Mouse (Mus musculus): ENCODE data around the gene Wdr83. TPM values are rescaled to one million over a fixed set of nuclear protein-coding genes. Genes with fewer than 3 reads are reported as not detected.
A peak's percentile ranks its signal among the peaks of the same experiment; 100 is the strongest.

The Wdr83 gene
- polyA plus RNA-seq, 1 experiment: 58.2 TPM

DNA sequence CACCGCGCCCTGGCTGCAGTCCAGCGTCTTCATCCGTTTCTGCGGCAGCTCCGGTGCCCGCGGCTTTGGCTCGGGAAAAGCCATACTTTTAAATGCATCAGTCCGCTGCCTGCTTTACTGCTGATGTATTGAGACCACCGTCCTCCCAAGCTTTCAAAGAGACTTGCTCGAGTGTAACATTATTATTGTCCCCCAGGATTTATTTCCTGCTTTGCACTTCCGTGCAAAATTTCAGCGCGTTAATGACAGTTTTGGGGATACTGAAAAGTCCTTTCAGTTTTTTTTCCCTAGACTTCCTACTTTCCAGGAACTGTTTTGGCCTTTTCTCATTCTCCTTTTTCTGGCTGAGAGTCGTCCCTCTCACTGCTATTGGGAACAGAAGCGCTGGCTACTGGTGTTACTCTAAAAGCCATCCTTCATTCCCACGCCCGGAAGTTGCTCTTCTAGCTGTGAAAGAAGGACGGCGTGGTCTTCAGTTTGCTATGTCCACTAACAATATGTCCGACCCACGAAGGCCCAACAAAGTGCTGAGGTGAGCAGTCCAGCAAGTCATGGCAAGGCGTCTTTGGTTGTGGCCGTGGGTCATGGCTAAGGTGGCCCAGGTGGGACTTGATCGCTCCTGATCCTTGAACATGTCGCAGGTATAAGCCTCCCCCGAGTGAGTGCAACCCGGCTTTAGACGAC, 432 bp downstream of the Wdr83 start, which contains the start of gene Wdr83os:
Gene Wdr83os (plus strand): TSS at position 209 of the 684 bp plus-strand sequence.
- peak in 1 of 2 experiments; percentile 71 for DNase-seq (ENCODE audit: extremely low spot score in 1 of 2, low spot score in 1 of 2)

DNA sequence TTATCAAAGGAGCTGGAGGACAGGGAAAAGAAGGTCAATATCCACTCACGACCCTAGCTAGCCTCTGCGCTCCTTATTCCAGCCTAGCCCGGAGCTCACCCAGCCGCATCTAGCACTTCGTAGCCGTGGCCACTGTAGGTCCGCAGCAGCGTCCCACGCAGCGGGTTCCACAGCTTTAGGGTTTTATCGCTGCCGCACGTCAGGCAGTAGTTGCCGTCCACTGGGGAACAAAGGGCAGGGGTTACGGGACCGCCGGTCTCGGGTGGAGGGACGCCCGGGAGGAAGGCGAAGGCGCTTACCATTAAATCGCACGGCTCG, 933 bp downstream of the Wdr83 start:
- DNase-seq (ENCODE audit: extremely low spot score in 1 of 2, low spot score in 1 of 2): no peak

DNA sequence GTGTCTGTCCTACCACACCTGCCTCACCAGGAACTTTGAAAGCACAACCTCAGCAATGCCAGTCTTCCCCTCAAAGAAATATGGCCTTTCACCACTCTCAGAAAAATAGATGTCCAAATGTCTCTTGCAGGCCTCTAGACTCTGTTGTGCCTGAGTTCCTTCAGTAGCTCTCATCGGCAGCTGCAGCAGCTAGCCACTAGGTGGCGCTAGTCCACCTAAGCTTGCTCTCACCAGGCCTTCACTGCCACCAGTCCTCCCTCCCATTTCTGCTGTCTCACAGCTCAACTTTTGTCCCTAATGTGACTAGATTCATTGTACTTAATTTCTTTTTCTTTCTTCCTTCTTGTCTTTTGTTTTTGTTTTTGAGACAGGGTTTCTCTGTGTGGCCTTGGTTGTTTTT, 4.1 kb downstream of the Wdr83 start:
- peak; percentile 75 to 88 for DNase-seq (ENCODE audit: extremely low spot score in 1 of 2, low spot score in 1 of 2)

DNA sequence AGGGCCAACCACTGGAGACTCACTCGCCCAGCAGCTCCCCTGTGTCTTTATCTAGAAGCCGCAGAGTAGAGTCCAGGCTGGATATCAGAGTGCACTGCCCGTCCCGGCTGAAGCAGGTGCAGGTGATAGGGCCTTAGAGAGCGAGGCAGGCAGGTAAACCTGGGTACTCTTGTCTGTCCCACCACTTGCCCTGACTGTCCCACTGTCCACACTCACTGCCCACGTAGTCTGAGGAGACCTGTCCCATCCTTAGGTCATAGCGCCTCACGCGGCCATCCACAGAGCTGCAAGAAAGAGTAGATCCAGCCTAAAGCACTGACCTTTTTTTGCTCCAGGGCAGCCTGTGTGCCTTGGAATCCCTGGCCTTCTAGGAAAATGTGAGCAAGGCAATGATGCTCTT, 5.1 kb downstream of the Wdr83 start:
- no peak for DNase-seq (ENCODE audit: extremely low spot score in 1 of 2, low spot score in 1 of 2)

DNA sequence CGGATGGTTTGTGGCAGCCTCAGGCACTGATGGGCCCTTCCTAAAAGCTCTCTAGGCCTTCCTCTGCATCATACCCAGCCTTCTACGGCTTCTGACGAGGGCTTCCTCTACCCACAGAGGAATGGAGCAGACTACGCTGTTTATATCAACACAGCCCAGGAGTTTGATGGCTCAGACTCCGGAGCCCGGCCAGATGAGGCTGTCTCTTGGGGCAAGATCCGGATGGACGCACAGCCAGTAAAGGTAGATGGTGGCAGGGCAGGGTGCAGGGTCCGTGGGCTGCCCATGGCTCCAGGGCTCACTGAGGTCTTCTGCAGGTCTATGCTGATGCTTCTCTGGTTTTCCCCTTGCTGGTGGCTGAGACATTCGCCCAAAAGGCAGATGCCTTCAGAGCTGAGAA, 6.5 kb downstream of the Wdr83 start:
- DNase-seq (ENCODE audit: extremely low spot score in 1 of 2, low spot score in 1 of 2): no peak

DNA sequence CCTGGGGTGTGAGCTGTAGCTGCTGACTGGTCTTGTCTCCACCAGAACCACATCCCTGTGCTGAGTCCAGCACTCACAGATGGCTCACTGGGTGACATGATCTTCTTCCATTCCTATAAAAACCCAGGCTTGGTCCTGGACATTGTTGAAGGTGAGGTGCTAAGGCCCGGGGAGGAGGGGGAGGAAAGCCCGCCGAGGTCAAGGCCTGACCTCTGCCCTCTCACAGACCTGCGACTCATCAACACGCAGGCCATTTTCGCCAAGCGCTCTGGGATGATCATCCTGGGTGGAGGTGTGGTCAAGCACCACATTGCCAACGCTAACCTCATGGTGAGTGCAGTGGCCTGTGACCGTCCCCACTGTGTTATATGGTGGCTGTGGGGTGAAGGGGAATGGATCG, 6.9 kb downstream of the Wdr83 start:
- no peak for DNase-seq (ENCODE audit: extremely low spot score in 1 of 2, low spot score in 1 of 2)

DNA sequence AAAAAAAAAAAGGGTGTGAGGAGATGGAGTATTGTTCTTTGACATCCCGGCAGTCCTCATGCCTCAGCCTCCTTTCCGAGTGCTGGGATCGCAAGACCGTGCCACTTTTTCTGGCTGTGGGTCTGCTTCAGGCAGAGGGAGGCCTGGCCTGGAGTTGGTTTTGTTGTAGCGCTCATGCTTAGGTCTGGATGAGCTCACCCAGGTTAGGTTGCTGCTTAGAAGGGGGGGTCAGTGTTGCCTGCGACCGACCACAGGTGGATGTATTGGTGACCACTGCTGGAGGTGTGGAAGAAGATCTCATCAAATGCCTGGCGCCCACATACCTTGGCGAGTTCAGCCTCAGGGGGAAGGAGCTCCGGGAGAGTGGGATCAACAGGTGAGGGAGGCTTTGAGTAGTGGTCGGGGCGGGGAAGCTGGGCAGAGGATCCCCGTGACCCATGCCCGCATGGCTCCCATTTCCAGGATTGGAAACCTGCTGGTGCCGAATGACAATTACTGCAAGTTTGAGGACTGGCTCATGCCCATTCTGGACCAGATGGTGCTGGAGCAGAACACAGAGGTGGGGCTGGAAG, 8.0 kb downstream of the Wdr83 start:
- DNase-seq (ENCODE audit: extremely low spot score in 1 of 2, low spot score in 1 of 2): no peak

DNA sequence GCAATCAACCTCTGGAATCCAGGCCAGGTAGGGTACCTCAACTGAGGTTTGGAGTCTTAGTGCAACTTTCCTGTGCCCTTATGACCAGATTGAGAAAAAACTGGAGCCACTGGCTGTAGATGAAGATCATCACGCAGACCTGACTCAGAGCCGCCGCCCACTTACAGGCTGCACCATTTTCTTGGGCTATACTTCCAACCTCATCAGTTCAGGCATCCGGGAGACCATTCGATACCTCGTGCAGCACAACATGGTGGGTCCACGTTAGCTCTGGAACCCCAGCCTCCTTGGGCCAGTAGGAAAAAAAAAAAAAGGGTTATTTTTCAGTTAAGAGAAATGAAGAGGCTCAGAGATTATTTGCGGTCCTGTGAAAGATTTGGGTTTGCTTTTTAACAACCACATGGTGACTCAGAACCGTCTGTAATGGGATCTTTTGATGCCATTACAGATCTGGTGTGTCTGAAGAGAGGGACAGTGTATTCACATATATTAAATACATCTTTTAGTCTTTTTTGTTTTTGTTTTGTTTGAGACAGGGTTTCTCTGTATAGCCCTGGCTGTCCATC, 8.7 kb downstream of the Wdr83 start:
- DNase-seq (ENCODE audit: extremely low spot score in 1 of 2, low spot score in 1 of 2): peak in 1 of 2 experiments; percentile 40

DNA sequence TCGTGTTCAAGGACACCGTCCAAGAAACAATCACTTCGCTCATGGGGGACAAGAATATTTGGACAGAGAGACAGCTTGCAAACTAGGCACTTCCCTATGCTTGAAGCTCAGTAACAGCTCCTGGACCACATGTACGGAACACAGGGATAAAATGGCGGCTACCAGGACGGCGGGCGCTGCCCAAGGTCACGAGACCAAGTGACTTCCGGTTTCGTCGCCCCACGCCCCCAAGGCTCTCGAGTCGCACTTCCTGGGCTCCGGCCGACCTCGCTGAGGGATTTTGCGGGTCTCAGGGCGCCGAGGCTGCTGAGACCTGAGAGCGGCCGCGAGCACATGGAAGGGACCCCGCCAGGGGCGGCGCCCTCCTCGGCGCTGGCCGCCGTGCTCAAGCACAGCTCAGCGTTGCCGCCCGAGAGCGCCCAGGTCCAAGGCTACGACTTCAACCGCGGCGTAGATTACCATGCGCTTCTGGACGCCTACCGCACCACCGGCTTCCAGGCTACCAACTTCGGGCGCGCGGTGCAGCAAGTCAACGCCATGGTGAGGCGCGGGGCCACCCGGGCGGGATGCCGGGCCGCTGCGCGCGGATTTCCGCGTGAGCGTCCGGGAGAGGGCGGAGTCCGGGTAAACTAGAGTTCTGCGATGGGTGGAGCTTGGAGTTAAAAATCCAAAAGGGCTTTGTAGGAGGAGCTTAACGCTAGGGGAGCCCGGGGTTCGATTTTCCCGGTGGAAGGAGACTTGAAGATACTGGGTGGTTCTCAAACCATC, 9.4 kb downstream of the Wdr83 start, which contains the start of gene Dhps:
Gene Dhps (plus strand): TSS at position 244 of the 768 bp plus-strand sequence.
- peak; percentile 85 to 94 for DNase-seq (ENCODE audit: extremely low spot score in 1 of 2, low spot score in 1 of 2)

DNA sequence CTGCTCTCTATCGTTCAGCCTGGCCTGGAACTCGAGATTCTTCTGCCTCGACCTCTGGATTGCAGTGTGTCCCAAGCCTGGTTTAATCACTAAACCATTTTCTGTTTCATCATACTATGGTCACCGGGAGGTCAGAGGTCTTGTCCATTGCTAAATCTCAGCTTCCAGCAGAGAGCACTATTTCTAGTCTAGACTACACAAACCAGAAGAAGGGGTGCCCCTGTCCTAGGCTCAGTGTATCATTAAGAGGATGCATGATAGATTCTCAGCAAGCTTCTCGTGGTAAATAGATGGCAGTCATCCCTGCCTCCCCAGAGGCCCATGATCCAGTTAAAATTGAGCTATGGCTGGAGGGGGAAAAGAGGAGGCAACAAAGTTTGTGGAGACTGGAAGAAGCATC, 10.1 kb downstream of the Wdr83 start:
- DNase-seq (ENCODE audit: extremely low spot score in 1 of 2, low spot score in 1 of 2): no peak

DNA sequence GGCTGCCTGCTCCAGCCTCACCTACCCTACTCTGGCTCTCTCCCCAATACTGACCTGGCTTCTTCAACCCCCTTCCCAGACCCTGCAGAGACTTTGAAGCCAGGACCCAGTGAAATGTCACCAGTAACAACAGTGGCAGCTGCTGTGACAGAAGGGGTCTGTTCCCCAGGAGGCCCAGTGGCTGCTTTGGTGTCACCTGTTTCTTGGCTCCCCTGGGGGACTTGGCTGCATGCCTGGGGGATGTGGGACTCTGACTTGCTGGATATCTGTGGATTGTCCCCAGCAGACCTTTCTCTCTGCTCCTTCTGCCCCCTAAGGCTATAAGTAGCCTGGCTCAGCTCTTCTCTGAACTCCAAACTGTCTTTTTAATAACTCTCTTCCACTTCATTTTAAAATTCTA, 13.1 kb downstream of the Wdr83 start, which contains the start of gene Gm5741:
Gene Gm5741 (minus strand): TSS at position 1 of the 400 bp plus-strand sequence.
- DNase-seq (ENCODE audit: extremely low spot score in 1 of 2, low spot score in 1 of 2): no peak

DNA sequence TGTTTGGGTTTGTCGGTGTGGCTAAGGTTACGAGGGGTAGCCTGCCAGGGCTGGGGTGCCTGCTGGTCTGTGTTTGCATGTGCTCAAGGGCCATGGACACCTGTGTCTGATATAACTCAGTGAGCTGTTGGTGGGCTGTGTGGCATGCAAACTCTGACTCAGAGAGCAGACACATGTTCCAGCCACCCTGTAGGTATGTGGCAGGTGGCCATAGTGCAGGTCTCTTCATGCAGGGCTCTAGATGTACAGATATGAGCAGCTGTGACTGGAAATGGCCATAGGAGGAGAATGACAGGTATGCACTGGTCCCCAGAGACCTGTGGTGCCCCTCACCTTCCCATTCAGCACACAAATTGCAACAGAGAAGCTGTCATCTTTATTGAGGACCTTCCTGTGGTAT, 14.0 kb downstream of the Wdr83 start:
- no peak for DNase-seq (ENCODE audit: extremely low spot score in 1 of 2, low spot score in 1 of 2)

DNA sequence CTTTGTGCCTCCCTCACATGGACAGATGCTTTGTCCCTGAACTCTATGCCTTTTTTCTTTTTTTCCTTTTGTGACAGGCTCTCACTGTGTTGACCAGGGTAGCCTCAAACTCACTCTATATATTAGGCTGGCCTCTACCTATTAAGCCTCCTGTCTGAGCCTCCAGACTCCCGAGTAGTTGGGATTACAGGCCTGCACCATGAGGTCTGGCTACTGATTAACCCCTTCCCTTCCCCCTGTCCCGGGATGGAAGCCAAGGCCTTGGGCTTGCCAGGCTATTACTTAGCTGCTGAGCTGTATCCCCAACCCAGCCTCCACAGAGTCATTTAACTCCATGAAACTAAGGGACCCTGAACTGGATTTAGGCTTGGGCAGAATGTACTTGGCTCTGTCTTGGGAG, 15.9 kb downstream of the Wdr83 start:
- no peak for DNase-seq (ENCODE audit: extremely low spot score in 1 of 2, low spot score in 1 of 2)

DNA sequence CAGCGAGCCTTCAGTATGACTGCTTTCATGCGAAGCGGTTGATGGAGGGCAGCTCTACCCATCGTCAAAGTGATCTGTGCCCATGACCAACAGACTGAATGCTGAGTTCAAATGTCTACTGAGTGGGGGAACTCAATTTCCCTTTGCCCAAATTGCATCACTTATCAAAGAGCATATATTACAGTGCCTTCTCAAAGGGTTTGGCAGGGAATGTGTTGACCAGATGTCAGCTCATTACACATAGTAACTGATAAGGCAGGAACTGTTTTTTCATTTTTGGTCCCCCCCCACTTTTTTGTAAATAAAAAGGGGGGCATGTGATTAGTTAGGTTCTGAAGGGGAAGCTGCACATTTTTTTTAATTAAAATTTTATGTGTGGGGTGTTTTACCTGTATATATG, 18.5 kb downstream of the Wdr83 start:
- no peak for DNase-seq (ENCODE audit: extremely low spot score in 1 of 2, low spot score in 1 of 2)

DNA sequence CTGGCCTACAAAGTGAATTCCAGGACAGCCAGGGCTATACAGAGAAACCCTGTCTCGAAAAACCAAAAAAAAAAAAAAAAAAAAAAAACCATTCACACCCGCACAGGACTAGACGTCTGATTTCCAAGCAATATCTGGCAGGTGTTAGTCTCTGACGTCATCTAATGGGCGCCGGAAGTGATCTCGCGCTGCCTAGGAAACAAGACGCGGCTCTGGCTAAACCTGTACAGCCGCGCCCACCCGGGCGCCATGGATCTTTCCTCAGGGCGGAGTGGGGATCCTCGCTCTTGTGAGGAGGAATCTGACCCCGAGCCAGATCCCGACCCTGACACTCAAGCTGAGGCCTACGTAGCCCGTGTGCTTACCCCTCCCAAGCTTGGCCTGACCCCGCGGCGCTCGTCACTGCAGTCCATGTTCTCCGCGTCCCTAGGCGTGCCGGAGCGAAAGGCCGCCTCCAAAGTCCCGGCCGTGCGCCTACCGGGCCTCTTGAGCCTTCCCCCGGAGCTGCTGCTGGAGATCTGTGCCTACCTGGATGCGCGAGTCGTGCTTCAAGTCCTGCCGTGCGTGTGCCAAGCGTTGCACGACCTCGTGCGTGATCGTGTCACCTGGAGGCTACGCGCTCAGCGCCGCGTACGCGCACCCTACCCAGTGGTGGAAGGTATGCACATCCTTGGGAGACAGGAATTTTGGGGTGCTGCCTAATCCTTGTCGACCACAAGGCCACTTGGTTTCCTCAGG, 21.1 kb downstream of the Wdr83 start, which contains the start of gene Fbxw9:
Gene Fbxw9 (plus strand): TSS at position 177 of the 738 bp plus-strand sequence.
- DNase-seq (ENCODE audit: extremely low spot score in 1 of 2, low spot score in 1 of 2): peak; percentile 90 to 96

DNA sequence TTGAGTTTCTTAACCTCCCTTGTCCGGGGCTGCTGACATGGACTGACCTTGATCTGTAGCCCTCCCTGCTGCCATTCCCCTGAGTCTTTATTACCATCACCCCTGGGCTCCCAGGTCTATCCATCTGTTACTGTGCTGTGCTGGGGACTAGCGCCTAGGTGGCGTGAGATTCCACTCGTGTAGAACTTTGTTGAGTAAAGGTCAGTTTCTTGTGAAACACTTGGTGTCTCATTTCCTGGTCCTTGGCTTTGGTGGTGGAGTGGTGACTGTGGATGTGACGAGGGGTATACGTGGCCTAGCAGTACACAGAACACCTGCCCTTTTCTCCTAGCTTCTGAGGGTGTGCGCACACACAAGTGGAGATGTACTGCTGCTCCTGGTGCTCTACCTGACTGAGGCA, 23.7 kb downstream of the Wdr83 start:
- DNase-seq (ENCODE audit: extremely low spot score in 1 of 2, low spot score in 1 of 2): no peak

DNA sequence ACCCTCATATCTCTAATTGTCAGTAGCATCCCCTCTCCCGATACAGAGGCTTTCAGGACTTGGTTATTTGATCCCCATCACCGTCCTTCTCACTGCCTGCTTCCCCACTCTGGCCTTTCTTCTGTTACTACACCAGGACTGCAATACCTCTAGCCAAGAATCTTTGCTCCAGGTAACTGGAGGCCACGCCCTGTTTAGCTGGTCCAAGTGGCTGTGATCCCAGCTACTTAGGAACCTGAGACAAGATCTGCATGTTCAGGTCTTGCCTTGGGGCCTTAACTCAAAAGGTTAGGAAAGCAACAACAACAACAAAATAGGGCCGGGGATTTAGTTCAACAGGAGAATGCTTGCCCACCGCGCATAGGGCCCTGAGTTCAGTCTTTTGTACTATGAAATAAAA, 37.5 kb downstream of the Wdr83 start:
- DNase-seq (ENCODE audit: extremely low spot score in 1 of 2, low spot score in 1 of 2): no peak

DNA sequence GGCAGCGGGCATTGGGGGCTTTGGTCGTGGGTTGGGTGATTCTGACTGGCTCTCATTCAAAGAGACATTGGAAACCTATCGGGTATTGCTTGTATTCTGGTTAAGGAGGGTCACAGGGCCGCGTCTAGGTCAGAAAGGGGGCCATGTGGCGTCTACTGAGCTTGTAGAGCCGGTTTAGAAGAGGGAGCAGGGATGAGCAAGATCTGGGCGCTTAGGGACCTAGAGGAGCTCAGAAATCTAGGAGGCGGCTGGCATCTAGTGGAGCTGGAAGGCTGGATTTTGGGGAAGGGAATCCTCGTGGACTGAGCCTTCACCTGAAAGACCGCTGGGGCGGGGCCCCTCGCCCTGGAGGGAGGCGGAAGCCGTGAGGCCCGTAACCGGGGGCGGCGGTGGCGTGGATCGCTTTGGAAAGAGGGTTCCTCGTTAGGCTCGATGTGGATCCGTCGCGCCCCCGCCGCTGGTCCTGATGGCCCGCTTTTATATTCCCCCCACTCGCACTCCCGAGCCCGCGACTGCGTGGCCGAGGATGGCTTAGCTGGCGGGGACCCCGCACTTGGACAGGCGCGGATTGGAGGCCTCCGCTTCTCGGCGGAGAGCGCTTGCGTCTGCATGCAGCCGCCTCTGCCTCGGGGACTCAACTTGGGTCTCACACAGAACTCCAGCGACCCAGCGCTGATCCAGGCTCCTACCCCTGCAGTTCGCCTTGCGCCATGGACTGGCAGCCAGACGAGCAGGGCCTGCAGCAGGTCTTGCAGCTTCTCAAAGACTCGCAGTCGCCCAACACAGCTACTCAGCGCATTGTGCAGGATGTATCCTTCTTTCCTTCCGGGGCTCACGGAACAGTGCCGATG, 43.2 kb downstream of the Wdr83 start:
- DNase-seq (ENCODE audit: extremely low spot score in 1 of 2, low spot score in 1 of 2): peak in 1 of 2 experiments; percentile 62

DNA sequence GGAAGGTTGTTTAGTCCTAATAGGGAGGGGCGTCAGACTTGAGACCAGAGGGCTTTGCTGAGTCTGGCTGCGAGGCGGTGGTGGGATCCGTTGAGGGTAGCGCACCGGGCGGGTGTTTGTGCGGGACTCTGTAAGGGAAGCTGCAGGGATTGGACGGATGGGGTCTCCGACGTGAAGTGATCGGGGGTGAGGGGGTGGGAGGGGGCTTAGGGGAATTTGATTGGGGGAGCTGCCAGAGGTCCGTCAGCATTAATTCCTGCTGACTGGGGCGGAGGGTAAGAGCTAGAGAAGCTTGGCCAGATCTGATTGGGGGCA, 43.8 kb downstream of the Wdr83 start:
- no peak for DNase-seq (ENCODE audit: extremely low spot score in 1 of 2, low spot score in 1 of 2)

Measured in frontal cortex, adult 2 months (tissue).